Mouse (Mus musculus) cerebellum, adult 2 months (tissue): Measurements from ENCODE around the gene Rxfp4.

Experiments used
- CTCF ChIP-seq: fragments of 200-500 bp; IDR thresholded peaks from 2 replicates; pipeline ENCODE4 v1.5.1; 2011; ENCODE audit warnings: low read depth, mild to moderate bottlenecking, control low read depth, low read length, moderate library complexity, borderline replicate concordance; ENCODE audit not compliant: insufficient read depth
- POLR2A ChIP-seq: fragments of 200-500 bp; IDR thresholded peaks from 2 replicates; pipeline ENCODE4 v1.6.1; 2011; ENCODE audit warnings: low read length, control low read depth, borderline replicate concordance; ENCODE audit not compliant: insufficient read depth

GRCm38 (mm10) chr3:88695545-88695944, 42.6 kb upstream of the Rxfp4 start:
- TF ChIP-seq POLR2A = no peak
- TF ChIP-seq CTCF = no peak
